Mouse (Mus musculus): Measurements from ENCODE around the gene Adap2. TPM values are rescaled to one million over a fixed set of nuclear protein-coding genes. Genes with fewer than 3 reads are reported as not detected.

Adap2 gene
- polyA plus RNA-seq, 1 experiment from 2014 or later = 5.4 TPM

DNA sequence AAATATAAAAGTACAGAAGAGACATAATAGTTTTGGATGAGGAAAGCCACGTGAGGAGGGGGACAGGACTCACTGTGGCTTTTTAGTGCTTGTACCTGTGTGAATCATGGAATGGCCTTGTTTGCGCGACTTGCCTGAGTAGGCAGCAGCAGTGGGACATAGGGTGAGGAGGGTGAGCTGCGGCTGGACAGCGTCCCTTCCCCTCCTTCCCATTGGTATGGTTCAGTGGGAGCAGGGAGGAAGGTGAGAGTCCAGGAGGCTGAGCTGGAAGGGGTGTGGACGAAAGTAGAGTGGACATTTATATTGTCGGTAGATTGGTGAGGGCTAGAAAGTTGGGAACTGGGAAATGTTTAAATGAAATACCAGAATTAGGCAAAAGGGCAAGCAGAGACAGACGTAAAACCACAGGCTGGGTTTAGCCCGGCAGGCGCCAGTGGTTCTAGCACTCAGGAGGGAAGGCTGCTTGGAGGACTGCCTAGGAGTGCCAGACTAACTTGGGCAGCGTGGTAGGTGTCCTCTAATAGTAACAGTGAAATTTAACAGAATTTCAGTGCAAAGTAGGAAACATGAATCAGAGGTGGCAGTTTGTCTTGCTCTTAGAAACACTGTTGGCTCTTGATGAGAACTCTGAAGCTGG, 64.9 kb downstream of the Adap2 start:
- 70% methylated on average over 11 of the region's 11 CpGs for WGBS

More for the DNA sequence above, 64.9 kb downstream of the Adap2 start:
- Histone ChIP-seq H3K4me2 (replicated peaks; ENCODE audit: low read depth) (no peak overlapping the region), H3K4me1 (replicated peaks; ENCODE audit: control insufficient read depth, insufficient read depth) (no peaks in the 10 kb centered on the region), H3K9me3 (ENCODE audit: control insufficient read depth, low read length) (no peaks in the 10 kb centered on the region), H3K27me3 (ENCODE audit: control insufficient read depth, insufficient read depth, low read length) (no peaks in the 10 kb centered on the region), H3K4me3 (ENCODE audit: low read depth, low read length) (no peak overlapping the region), H3K9ac (ENCODE audit: low read length) (no peak overlapping the region), H3K36me3 (ENCODE audit: control insufficient read depth, insufficient read depth, low read length) (no peaks in the 10 kb centered on the region; the same call in 1 of the 2 replicates), H3K27ac (replicated peaks) (no peak overlapping the region)
- 0 out of 2 replicates have a peak, but pooled peaks have one; percentile 60 for ATAC-seq (ENCODE audit: low FRiP score, low TSS enrichment)
- no peak for TF ChIP-seq CTCF (IDR thresholded peaks at IDR 0.05; ENCODE audit: low read depth)
- TF ChIP-seq EP300 (optimal IDR thresholded peaks at IDR 0.05) = no peak
- DNase-seq (ENCODE audit: low spot score) = no peak

Other genes starting within 250 kb of the Adap2 start
- gene Utp6, start 191.7 kb upstream of the Adap2 start, polyA plus RNA-seq (2015; fragmentation: Nextera tagmentation; extraction: Ambion mirVana) = 25.5 and 26.2 TPM in 2 replicates
- 7.9 and 8.4 TPM in 2 replicates for gene Suz12, start 161.0 kb upstream of the Adap2 start, polyA plus RNA-seq (2015; fragmentation: Nextera tagmentation; extraction: Ambion mirVana)
- gene Crlf3, start 73.1 kb upstream of the Adap2 start, polyA plus RNA-seq (2015; fragmentation: Nextera tagmentation; extraction: Ambion mirVana) = 13.2 and 13.6 TPM in 2 replicates
- gene Atad5, start 64.7 kb upstream of the Adap2 start, polyA plus RNA-seq (2015; fragmentation: Nextera tagmentation; extraction: Ambion mirVana) = 1.6 and 2.2 TPM in 2 replicates
- gene Tefm, start 11.9 kb upstream of the Adap2 start, polyA plus RNA-seq (2015; fragmentation: Nextera tagmentation; extraction: Ambion mirVana) = 18.6 and 20.5 TPM in 2 replicates
- 7.5 and 8.8 TPM in 2 replicates for gene Rnf135, start 29.7 kb downstream of the Adap2 start, polyA plus RNA-seq (2015; fragmentation: Nextera tagmentation; extraction: Ambion mirVana)
- gene Rhot1, start 54.9 kb downstream of the Adap2 start, polyA plus RNA-seq (2015; fragmentation: Nextera tagmentation; extraction: Ambion mirVana) = 28.4 and 30.4 TPM in 2 replicates
- gene Rhbdl3, start 146.8 kb downstream of the Adap2 start, polyA plus RNA-seq (2015; fragmentation: Nextera tagmentation; extraction: Ambion mirVana) = 2.7 and 3.4 TPM in 2 replicates
- 11.0 and 12.0 TPM in 2 replicates for gene 5730455P16Rik, start 223.9 kb downstream of the Adap2 start, polyA plus RNA-seq (2015; fragmentation: Nextera tagmentation; extraction: Ambion mirVana)
- gene Zfp207, start 229.2 kb downstream of the Adap2 start, polyA plus RNA-seq (2015; fragmentation: Nextera tagmentation; extraction: Ambion mirVana) = 110 and 115 TPM in 2 replicates

Measured in stomach, postnatal 0 days (tissue).